Mouse (Mus musculus) stomach, postnatal 0 days (tissue): ENCODE results near the gene Fbxw5.

Source experiments
- CTCF ChIP-seq: IDR thresholded peaks from 2 replicates; pipeline ENCODE4 v1.5.1; 2016; ENCODE audit warnings: antibody characterized with exemption, low read depth, mild to moderate bottlenecking, moderate library complexity
- EP300 ChIP-seq: optimal IDR thresholded peaks from 2 replicates; pipeline ENCODE3; 2016; ENCODE audit warnings: antibody characterized with exemption

DNA sequence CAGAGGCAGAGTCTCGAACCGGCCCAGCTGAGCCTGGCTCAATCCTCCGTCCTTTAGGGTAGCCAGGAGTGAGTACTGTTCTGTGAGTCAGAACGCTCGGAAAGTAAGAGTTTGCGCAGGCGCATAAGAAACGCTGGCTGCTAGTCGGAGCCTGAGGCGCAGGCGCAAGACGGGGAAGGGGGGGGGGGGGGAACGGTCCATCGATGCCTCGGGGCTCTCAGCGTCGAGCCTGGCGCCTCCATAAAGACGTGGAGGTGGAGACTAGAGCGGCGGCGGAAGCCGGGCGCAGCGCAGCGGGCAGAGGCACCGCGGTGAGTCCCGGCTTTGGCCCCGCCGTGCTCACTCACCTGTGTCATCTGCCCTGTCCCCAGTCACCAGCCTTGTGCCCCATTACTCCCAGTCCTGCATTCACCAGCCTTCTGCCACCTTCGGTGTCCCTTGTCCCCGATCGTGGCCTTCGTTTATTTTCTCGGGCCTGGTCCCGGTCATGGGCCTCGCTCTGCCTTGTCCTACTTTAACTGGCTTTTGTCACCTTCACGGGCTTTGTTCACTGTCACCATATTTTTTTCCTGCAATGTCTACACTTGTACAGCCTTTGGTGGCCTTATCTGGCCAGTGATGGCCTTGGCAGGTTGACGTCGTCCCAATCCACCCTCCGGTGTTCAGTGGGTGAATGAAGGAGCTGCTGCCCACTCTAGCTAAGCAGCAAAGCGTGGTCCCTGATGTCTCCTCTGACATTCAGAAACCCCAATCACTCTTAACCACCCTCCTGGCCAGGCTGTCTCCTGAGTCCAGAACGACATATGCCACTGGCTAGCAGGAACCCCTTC is at the start of gene Fbxw5:
- no peak for TF ChIP-seq CTCF
- TF ChIP-seq EP300: no peak
